Mouse (Mus musculus) hindbrain, postnatal 0 days (tissue): ENCODE measurements around the gene F10. TPM values are rescaled to one million over a fixed set of nuclear protein-coding genes. Genes with fewer than 3 reads are reported as not detected.

Source experiments
- ATAC-seq: fragments of 200-750 bp; cut with Nextera tagmentation; 2 replicates; pipeline ENCODE4 v1.8.0; 2017; ENCODE audit warnings: mild to moderate bottlenecking, moderate TSS enrichment, moderate library complexity
- DNase-seq: peaks from one replicate; pipeline ENCODE4 v3.0.0-alpha.2; 2015; ENCODE audit warnings: low spot score
- H3K27ac ChIP-seq: fragments of 300-500 bp; sonication (generic); 2 replicates; pipeline ENCODE4 v1.5.1; 2014; ENCODE audit warnings: mild to moderate bottlenecking
- H3K27me3 ChIP-seq: fragments of 300-500 bp; sonication (generic); 2 replicates; pipeline ENCODE4 v1.6.1; 2014; ENCODE audit warnings: low read length, mixed read lengths; ENCODE audit not compliant: insufficient read depth
- H3K36me3 ChIP-seq: fragments of 300-500 bp; sonication (generic); 2 replicates; pipeline ENCODE4 v1.6.1; 2014; ENCODE audit warnings: low read length, mixed read lengths; ENCODE audit not compliant: insufficient read depth
- H3K4me1 ChIP-seq: fragments of 300-500 bp; sonication (generic); 2 replicates; pipeline ENCODE4 v1.6.1; 2014; ENCODE audit warnings: antibody characterized with exemption, low read length, mixed read lengths; ENCODE audit not compliant: insufficient read depth
- H3K4me2 ChIP-seq: fragments of 300-500 bp; sonication (generic); 2 replicates; pipeline ENCODE4 v1.6.1; 2014; ENCODE audit warnings: low read depth, mild to moderate bottlenecking, low read length, moderate library complexity, mixed read lengths
- H3K4me3 ChIP-seq: fragments of 300-500 bp; sonication (generic); 2 replicates; pipeline ENCODE4 v1.5.1; 2014; ENCODE audit warnings: low read length
- H3K9ac ChIP-seq: fragments of 300-500 bp; sonication (generic); replicated peaks from 2 replicates; pipeline ENCODE4 v1.6.1; 2014; ENCODE audit warnings: mild to moderate bottlenecking, low read length, moderate library complexity, mixed read lengths
- H3K9me3 ChIP-seq: fragments of 300-500 bp; sonication (generic); 2 replicates; pipeline ENCODE4 v1.6.1; 2016; ENCODE audit warnings: low read length, mixed read lengths
- CTCF ChIP-seq: IDR thresholded peaks from 2 replicates; pipeline ENCODE4 v1.5.1; 2016; ENCODE audit warnings: antibody characterized with exemption, control low read depth, low read depth
- WGBS: fragments of 180-500 bp; shearing (Covaris S2); extraction: QIAGEN DNeasy Blood & Tissue Kit; methylation state at CpG from one replicate; pipeline ENCODE4 v1.1.7; 2014; 5-methylcytosine and 5-hydroxymethylcytosine counted together
- polyA plus RNA-seq: library from polyadenylated mRNA; unstranded; fragments of >200 nt; fragmentation: Nextera tagmentation; extraction: Ambion mirVana; gene quantifications from 2 replicates; pipeline ENCODE4 v1.2.1, GENCODE M21; 2015
- total RNA-seq: library from RNA; depleted of rRNA; stranded (reverse); fragments of >200 nt; gene quantifications from 2 replicates; pipeline ENCODE4 v1.2.3, GENCODE M21; 2014

Gene F10
- total and polyA plus RNA-seq, 2 experiments from 2014 or later: 0.05 to 0.34 TPM

- Histone ChIP-seq H3K36me3 (peaks cover 79% of the 10 kb centered on the region), H3K9me3 (no peaks in the 10 kb centered on the region), H3K9ac (no peak overlapping the region), H3K4me2 (no peak overlapping the region), H3K27ac (no peak overlapping the region), H3K4me3 (no peak overlapping the region), H3K27me3 (no peaks in the 10 kb centered on the region), H3K4me1 (no peaks in the 10 kb centered on the region)
- no peak for DNase-seq
- 89% methylated on average over 7 of the region's 8 CpGs for WGBS
- ATAC-seq: no peak
- no peak for TF ChIP-seq CTCF
These were observed 38.8 kb upstream of the F10 start for GRCm38 (mm10) chr8:12998331-12998730.

DNA sequence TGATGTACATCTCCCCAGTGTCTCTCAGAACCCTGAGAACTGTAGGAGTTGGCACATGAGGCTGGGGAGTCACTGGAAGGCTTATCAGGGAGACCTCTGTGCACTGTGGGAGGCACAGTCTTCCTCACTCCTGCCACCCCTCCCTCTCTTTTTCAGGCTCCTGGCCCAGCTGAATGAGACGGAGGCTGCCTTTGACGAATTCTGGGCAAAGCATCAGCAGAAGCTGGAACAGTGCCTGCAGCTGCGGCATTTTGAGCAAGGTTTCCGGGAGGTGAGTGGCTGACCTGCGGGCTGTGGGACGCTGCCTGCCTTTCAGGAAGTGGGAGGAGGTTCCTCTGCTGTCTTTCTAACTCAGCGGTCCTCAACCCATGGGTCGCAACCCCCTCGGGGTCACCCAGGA, 37.3 kb upstream of the F10 start:
- DNase-seq: peak; percentile 16
- 67% methylated on average over 9 of the region's 9 CpGs for WGBS
- H3K27me3 ChIP-seq: no peaks in the 10 kb centered on the region
- H3K9ac ChIP-seq: no peak overlapping the region
- ATAC-seq: no peak
- no peak overlapping the region for H3K4me2 ChIP-seq
- no peaks in the 10 kb centered on the region for H3K4me1 ChIP-seq
- H3K4me3 ChIP-seq: no peak overlapping the region
- H3K9me3 ChIP-seq: no peaks in the 10 kb centered on the region
- H3K27ac ChIP-seq: no peak overlapping the region
- peaks cover 83% of the 10 kb centered on the region for H3K36me3 ChIP-seq
- TF ChIP-seq CTCF: no peak

DNA sequence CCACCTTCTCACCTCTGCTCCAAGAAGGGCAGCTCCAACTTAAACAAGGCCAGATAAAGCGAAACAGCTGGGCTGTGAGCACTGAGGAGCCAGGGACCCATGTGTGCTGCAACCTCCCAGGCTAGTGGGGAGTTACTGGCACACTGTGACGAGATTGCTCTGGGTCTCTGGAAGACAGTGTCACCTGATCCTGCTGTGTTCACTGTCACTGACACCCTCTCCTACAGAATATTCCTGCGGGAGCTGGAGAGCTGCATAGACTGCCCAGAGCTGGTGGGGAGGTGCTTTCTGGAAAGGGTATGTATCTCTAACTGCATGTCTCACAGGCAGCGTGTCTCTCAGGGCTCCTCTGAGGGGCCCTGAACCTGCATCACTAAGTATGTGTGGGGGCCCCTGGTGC, 29.6 kb upstream of the F10 start:
- 85% methylated on average over 4 of the region's 4 CpGs for WGBS
- no peak overlapping the region for H3K9ac ChIP-seq

DNA sequence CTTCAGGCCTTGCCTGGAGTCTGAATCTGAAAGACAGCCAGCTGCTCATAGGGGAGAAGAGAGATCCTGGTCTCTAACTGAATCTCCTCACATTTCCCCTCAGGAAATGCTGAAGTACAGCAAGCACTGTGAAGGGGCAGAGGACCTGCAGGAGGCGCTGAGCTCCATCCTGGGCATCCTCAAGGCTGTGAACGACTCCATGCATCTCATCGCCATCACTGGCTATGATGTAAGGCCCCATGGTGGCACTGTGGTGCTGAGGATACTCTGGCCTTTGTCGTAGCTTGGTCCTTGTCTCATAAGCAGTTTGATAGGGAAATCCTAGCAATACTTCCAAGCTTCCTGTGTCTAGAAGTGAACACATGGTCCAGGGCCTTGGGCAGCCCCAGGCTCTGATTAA, 26.8 kb upstream of the F10 start:
- Histone ChIP-seq H3K9me3 (no peaks in the 10 kb centered on the region), H3K27me3 (no peaks in the 10 kb centered on the region), H3K4me3 (no peak overlapping the region), H3K9ac (no peak overlapping the region), H3K4me2 (no peak overlapping the region), H3K4me1 (no peaks in the 10 kb centered on the region), H3K36me3 (peaks cover 96% of the 10 kb centered on the region), H3K27ac (no peak overlapping the region)
- DNase-seq: peak; percentile 13
- peak; percentile 32 for TF ChIP-seq CTCF
- WGBS: 73% methylated on average over 4 of the region's 4 CpGs
- no peak for ATAC-seq

More for the DNA sequence above, 29.6 kb upstream of the F10 start:
- ATAC-seq (no peak), DNase-seq (no peak)
- Histone ChIP-seq H3K9me3 (no peaks in the 10 kb centered on the region), H3K27ac (no peak overlapping the region), H3K36me3 (peaks cover 97% of the 10 kb centered on the region), H3K27me3 (no peaks in the 10 kb centered on the region), H3K4me2 (no peak overlapping the region), H3K4me1 (no peaks in the 10 kb centered on the region), H3K4me3 (no peak overlapping the region)
- TF ChIP-seq CTCF: no peak

DNA sequence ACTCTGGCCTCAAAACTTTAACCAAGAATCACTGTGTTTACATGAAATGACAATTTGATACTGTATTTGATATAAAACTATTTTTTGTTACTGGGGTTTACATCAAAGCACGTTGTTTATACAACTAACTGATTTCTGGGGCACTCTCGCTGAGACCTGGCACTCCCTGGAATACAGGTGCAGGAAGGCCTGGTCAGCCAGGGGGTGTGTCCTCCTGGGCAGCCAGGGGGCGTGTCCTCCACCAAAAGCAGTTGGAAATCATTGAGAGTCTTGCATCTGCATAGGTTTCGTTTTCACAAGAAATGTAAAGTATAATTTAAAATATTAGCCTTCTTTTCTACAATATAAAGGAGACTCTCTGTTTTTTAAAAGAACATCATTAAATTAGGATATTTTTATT, 17.5 kb upstream of the F10 start:
- H3K36me3 ChIP-seq: peaks cover 56% of the 10 kb centered on the region
- no peak for DNase-seq
- ATAC-seq: no peak
- no peak overlapping the region for H3K27ac ChIP-seq
- no peak for TF ChIP-seq CTCF
- no peaks in the 10 kb centered on the region for H3K4me1 ChIP-seq
- H3K4me3 ChIP-seq: no peak overlapping the region
- H3K4me2 ChIP-seq: no peak overlapping the region
- H3K9ac ChIP-seq: no peak overlapping the region
- H3K9me3 ChIP-seq: no peaks in the 10 kb centered on the region
- 65% methylated on average over 4 of the region's 4 CpGs for WGBS
- H3K27me3 ChIP-seq: no peaks in the 10 kb centered on the region

- TF ChIP-seq CTCF: no peak
- Histone ChIP-seq H3K27me3 (no peaks in the 10 kb centered on the region), H3K4me3 (no peak overlapping the region), H3K9me3 (no peaks in the 10 kb centered on the region), H3K27ac (no peak overlapping the region), H3K9ac (no peak overlapping the region), H3K36me3 (peaks cover 37% of the 10 kb centered on the region), H3K4me1 (no peaks in the 10 kb centered on the region), H3K4me2 (no peak overlapping the region)
- DNase-seq (no peak), ATAC-seq (no peak)
- WGBS: 95% methylated on average over 8 of the region's 8 CpGs
These were observed 15.3 kb upstream of the F10 start for GRCm38 (mm10) chr8:13021830-13022229.

- Histone ChIP-seq H3K27me3 (no peaks in the 10 kb centered on the region), H3K27ac (no peak within 1 kb of the TSS), H3K9ac (no peak within 1 kb of the TSS), H3K4me1 (no peaks in the 10 kb centered on the region), H3K9me3 (no peaks in the 10 kb centered on the region), H3K4me3 (no peak within 1 kb of the TSS), H3K36me3 (0 out of 2 replicates have a peak, but pooled peaks cover 2% of the 10 kb centered on the region), H3K4me2 (no peak within 1 kb of the TSS)
- ATAC-seq: no peak; the same call in 1 of the 2 replicates
- 59% methylated on average over 10 of the region's 10 CpGs for WGBS
- DNase-seq: no peak
- TF ChIP-seq CTCF: no peak
These were observed 11.5 kb upstream of the F10 start, which contains the start of gene F7 for GRCm38 (mm10) chr8:13025487-13026224. F7 (plus strand) TSS chr8:13026034.
